Mouse (Mus musculus): ENCODE data around the gene Ceacam16.
A peak's percentile ranks its signal among the peaks of the same experiment; 100 is the strongest.

Ceacam16 gene

DNA sequence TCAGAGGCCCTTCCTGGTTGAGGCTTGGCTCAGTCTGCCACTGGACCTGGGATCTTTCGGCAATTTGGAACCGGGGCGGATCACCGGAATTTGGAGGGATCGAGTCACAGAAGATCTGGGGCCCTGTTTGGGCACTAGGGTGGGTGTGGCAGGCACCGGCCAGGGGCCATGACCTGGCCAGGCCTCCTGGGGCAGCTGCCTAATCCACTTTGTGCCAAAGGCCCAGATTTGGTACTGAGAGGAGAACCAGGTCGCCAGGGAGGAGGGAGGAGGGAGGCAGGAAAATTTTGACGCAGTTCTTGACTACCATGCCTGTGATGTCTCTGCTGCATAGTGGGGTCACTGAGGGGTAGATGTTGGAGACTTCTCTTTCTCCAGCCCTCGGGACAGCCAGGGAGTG, at the start of gene Ceacam16:
Ceacam16 (minus strand) TSS at position 101 of the 400 bp plus-strand sequence.
- DNase-seq (ENCODE audit: low read depth), result no peak

DNA sequence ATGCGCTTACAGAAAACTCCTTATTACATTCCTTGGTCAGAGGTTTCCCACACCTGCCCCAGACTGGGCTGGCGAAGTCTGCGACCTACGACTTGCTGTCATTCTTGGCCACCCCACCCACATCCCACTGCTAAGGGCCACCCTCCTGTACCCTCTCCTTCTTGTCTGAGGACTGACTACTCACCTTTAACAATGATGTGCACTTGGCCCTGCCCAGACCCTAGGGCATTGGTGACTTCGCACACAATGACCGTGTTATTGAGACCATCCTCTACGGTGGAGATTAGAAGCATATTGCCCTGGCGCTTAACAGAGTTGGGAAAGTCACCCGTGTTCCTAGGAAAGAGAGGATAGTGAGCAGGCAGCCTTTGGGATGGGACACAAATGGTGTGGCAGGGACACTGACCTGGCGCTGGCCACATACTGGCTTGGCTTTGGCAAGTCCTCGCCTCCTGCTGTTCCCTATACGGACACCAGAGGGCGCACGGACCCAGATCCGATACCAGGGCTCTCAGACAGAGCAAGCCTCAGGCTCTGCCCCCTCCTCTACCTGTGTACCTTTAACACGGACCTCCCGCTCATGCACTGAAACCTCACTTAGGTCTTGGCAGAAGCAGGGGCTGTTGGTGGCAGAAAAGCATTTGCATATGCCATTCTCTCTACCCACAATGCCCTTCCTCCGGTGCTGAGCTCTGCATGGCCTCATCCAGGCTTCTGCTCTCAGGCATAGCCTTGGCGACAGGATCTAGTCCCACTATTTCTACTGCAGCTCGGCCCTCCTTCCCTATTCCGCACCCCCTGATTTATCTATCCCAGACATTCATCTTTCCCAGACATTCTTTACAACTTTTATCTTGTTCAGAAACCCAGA, 49.6 kb upstream of the Ceacam16 start:
- DNase-seq (ENCODE audit: low read depth), result peak; percentile 61

DNA sequence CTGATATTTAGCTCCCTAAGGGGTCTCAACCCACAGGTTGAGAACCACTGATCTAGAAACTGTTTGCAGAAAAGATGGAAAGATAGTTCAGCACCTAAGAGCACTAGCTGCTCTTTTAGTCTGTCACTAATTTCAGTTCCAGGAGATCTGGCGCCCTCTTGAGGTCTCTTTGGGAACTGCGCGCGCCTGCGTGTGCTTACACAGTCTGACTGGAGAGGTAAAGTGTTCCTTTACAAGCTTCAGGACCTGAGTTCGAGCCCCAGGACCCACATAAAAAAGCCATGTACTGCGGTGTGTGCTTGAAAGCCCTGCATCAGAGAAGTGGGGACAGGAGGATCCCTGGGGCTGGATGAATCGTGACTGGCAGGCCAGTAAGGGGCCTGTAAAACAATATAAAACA, 28.8 kb upstream of the Ceacam16 start:
- peak; percentile 52 for DNase-seq (ENCODE audit: low read depth)

DNA sequence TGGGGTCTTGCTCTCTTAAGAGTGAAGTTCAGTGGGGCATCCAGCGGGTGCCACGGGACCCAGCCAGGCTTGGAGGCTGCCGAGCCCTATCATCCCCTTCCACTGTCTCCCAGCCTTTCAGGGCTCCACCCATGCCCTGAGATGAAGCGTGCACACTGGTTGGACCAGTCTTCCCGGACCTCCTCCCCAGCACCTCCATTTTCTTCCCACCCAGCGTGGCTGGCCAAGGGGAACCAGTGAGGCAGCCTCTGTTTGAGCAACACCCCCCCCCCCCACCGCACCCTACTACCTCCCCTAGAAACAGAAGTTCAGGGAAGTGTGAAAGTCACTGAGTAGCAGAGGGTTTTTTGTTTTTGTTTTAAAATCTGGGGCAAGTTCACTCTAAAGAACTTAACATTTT, 26.8 kb upstream of the Ceacam16 start, which contains the start of gene Ceacam19:
Ceacam19 (minus strand) TSS at position 117 of the 400 bp plus-strand sequence.
- no peak for DNase-seq (ENCODE audit: low read depth)

DNA sequence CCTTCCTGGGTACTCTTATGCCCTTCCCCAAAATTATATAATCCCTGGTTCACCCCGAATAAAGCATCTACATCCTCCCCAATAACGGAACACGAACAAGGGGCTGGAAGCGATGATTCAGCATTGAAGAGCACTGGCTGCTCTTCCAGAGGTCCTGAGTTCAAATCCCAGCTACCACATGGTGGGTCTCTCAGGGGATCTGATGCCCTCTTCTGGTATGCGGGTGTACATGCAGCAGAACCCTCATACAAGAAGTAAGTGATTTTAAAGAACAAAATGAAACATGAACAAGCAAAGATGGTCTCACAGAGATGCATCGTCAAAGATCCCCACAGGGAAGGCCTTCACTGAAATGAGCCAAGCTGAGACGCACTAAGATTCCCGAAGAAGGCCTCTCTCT, 19.7 kb upstream of the Ceacam16 start:
- DNase-seq (ENCODE audit: low read depth), result no peak

DNA sequence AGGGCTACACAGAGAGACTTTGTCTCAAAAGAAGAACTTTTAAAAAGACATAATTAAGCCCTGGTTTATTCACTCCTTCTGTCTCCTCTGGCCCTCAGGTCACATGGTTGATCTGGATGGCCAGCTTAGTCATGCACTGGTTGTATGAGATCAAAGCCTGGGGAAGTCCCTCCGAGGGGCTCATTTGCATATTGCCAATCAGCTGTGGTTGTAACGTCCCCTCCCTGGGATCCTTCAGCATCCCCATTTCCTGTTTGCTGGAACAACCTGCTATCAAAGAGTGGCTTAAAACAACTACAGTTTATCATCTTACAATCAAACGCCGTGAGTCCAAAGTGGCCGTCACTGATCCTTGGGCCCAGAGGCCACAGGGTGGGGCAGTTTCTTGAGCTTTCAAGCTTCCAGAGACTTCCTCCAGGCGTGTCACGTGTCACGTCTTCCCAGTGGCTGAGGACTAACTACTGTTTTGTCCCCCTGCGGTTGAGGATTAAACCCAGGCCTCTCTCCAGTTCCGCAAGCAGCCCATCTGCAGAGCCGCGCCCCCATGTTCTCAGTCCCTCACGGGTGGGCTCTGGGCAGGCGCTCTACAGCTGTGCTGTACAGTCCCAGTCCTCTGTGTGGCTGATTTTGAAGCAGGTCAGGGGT, 15.8 kb upstream of the Ceacam16 start:
- DNase-seq (ENCODE audit: low read depth), result no peak

DNA sequence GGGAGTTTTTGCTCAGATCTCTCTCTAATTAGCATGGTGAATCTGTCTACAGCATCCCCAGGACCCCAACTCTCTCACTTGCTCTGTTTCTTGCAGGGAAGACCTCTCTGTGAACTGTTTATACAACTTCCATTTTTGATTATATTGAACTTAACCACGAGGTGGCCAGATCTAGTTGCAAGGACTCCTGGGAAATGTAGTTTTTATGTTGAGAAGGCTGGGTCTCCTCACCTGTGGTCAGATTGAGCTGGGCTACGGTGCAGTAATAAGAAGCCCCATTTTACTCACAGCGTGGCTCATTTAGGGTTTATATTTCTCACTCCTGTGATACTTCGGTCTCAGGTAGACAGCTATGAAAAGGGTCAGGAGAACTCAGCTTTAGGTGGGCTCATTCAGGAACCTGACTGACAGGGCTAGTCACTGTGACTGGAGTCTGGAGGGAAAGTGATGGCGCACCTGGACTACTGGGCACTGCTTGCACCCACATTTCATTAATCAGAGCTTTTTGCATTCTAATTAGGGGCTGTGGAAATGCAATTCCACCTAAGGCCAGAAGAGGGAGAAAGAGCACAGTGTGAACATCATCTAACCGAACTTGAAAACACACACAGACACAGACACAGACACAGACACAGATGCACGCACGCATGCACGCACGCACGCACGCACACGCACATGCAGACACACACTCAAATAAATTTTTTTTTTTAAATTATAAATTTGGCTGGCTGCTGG, 15.0 kb upstream of the Ceacam16 start:
- DNase-seq (ENCODE audit: low read depth), result no peak

DNA sequence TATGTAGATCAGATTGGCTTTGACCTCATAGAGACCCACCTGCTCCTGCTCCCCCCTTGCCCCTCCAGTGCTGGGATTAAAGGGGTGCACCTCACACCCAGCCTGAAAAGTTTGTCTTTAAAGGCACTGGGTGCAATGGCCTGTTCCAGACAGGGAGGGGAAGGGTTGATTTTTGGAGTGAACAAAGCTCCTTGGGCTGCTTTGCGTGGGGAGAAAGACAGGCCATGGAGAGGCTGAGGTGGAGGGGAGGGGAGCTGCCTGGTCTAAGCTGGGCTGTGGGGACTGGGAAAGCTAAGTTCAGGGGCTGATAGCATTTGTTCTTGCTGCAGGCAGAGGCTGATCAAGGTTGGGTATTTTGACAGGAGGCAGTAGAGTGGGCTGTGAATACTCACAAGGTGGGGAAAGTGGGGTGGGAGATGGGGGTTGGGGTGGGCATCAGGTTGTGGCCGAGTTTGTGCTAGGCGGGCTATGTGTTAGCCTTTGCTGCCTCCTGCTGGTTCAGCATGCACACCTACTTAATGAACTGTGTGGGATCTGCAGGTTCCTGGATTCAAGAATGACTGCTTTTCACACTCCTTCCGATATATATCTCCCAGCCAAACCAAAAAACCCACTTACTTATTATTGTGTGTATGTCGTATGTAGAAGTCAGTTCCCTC, 11.0 kb upstream of the Ceacam16 start:
- no peak for DNase-seq (ENCODE audit: low read depth)

DNA sequence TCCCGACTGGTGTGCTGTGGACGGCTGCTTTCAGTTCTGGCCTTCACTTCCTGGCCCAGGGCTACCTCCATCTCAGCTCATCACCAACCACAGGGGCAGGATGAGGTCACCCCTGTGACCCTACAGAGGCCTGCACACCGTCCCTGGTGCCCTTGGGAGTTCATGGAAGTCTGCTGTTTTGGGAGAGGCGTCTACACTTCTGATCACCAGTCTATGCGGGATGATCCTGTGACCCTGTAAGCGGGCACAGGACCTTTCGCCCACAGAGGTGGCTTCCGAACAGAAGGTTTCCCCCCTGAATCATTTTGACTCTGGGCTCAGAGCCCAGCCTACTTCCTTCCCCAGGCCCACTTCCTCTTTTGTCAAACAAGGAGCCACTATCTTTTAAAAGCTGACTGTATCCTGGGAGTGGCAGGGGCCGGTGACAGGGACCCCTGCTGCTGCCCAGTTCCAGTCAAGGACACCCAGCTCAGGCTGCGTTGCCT, 10.1 kb upstream of the Ceacam16 start:
- no peak for DNase-seq (ENCODE audit: low read depth)

DNA sequence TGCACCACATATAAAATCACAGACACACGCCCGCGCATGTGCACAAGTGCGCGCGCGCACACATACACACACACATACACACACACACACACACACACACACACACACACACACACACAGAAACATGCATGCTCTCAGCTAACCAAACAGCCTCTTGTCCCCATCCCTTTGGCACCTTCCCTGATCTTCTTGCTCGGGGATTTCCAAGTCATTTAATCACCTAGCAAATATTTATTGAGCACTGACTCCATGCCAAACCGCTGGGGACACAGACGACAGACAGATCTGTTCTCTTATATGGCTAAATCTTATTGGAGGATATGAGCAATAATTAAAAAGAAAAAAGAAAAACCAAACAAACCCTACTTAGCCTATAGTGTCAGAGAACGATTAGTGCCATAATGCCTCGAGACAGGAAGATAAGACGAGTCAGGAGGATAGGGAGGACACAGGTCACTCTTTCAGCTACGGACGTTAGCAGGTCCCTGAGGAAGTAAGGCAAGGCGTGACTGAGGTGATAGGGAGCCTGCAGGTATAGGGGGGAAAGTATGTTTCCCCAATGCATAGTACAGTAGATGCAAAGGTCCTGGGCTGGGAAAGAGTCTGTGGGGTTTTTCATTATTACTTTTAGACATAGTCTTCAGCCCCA, 6.8 kb upstream of the Ceacam16 start:
- no peak for DNase-seq (ENCODE audit: low read depth)

DNA sequence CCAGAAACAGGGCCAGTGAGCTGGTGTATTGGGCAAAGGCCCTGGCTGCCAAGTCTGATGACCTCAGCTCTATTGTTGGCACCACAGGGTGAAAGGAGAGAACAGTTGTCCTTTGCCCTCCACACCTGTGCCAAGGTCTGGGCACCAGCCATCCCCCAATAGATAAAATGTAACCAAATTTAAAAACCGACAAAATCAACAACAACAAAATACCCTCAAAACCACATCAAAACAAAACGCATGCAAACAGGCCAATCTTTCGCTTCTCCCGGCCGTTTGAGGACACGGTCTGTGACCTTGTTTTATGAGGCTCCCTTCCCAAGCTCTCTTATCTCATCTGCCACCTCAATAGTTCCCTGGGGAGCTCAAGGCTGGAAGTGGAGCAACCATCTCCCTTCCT, 5.4 kb upstream of the Ceacam16 start:
- no peak for DNase-seq (ENCODE audit: low read depth)

DNA sequence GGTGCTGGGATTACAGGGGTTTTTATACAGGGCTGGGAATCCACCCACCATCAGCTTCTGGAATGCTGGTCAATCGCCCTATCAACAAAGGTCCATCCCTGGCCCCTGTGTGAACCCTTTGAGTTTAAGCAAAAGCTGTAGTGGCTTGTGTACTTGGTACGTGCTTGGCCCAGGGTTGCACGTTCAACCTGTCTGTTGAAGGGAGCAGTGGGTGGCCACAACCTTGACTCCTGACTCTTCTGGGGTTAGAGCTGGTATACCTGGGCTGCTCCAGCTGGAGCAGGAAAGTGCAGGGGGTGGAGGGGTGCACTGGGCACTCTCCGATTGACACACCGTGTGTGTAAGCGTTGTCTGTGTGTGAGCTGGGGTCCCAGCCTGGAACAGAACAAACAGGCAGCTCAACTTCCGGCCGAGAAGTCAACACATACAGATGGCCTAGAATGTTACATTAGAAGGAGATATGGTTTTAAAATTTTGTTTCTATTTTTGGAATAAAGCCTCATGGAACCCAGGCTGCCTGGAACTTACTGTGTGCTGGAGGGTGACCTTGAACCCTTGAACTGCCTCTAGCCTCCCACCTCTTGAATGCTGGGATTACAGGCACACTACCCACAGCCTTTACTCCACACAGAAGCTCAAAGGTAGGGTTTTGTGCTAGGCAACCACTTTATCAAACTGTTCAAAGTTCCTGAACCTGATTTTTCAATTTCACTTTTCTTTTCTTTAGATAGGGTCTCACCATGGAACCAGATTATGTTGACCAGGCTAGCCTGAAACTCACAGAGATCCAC, 4.3 kb upstream of the Ceacam16 start:
- no peak for DNase-seq (ENCODE audit: low read depth)

DNA sequence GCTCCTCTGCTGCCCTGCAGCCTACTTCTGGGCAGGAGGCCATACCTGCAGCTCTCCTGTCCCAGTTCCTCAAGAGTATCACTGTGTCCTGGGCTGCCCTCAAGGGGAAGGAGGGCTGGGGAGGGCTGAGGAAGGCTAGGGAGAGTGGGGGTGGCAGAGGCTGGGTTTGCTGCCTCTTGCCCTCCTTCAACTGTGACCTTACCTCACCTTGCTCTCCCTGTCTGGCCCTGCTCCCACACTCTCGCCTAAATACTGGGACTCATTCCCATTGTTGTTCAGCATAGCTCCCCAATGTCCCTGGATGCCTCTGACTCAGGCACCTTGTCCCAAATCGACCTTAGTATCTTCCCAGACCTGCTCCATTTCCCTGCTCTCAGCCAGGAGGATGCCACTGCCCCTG, 3.1 kb upstream of the Ceacam16 start:
- no peak for DNase-seq (ENCODE audit: low read depth)

DNA sequence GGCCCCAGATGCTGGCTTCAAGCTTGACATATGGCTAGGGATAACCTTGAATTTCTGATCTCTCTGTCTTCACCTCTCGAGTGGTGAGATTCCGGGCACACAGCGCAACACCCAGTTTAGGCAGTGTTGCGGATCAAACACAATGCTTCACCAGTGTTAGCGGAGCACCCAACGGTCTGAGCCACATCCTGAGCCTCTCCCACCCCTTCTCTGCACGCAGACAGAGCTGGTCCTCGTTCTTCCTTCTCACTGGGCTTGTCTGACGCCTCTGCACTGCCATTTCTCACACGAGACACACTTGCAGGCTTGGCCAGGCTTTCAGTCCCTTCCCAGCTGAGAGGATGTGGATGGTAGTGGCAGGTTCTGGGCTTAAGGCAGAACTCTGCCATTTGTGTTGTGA, 1.4 kb downstream of the Ceacam16 start:
- no peak for DNase-seq (ENCODE audit: low read depth)

DNA sequence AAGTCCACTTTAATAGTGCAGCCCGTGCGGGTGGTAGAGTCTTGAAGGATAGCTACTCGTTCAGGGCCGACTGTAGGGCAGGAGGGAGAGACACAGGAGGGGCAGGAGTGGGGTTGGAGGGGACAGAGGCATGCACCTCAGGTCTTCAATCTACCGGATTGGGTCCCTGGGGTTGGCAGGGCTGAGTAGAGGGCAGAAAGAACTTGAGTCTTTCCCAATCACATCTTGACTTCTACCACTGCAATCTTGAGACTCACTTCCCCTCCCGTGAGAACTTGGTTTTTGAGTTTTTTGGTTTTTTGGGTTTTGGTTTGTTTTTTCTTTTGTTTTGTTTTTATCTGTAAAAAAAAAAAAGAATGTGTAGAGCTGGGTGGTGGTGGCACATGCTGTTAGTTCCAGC, 4.8 kb downstream of the Ceacam16 start:
- DNase-seq (ENCODE audit: low read depth), result no peak

DNA sequence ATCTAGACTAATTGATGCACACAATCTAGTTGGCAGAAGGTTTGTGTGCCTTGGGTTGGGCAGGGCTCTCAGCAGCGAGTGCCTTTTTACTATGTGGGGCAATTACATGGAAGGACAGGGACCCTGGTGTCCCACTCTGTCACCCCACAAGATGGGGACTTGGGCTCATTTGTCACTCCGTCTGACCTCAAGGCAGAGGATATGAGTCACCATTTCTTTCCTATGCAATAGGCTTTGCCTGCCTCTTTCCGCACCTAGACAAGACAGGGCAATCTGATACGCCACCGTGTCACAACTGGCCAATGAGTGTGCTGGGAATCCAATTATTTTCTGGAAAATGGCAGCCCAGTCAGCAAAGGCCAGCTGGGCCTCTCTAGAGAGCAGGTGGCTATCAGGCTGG, 5.4 kb downstream of the Ceacam16 start:
- DNase-seq (ENCODE audit: low read depth), result no peak

DNA sequence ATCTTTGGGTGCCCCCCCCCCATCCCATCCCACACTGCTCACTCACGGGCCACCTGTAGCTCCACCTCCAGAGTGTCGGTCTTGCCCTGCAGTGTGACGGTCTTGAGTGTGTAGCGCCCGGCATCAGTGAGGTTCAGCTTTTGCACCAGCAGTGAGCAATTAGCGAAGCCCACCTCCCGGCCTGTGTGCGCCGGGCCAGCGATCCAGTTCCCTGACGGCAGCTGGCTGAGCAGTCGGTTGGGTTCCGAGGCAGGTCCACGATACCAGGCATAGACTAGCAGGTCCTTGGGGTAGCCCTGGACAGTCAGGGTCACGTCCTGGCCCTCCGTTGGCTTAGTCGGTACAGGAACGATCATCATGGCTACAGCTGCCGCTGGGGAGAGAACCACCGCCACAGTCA, 7.6 kb downstream of the Ceacam16 start:
- no peak for DNase-seq (ENCODE audit: low read depth)

DNA sequence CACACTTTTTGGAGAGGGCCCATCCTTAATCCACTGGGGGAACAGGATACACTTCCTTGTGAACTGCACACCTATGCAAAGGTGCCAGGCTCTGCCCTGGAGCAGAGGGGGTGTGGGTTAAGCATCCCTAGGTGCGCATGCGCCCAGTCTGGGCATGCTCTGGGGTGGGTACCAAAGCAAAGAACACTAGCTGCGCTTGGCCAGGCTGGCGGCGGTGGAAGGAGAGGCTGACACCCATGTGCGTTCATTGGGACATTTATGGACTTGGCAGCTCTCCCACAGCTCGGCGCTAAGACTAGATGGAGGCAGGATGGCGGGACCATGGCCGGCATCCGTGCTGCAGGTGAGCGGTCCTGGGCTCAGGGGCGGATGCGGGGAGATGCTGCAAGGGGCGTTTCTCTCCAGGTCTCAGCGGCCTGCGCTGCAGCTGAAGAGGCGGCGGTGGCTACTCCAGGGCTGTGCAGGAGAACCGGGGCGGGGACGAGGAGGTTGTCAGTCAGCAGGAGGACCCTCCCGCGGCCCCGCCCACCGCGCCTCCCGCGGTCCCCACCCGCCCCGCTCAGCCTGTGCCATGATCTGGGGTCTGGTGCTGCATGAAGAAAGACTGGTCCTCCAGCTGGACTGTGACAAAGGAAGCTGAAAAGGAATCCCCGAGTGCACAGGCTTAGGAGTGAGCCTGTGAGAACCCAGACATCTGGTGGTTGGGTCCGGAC, 9.1 kb downstream of the Ceacam16 start, which contains the start of gene Gm19345:
Gm19345 (plus strand) TSS at position 146 of the 713 bp plus-strand sequence.
- DNase-seq (ENCODE audit: low read depth), result no peak

DNA sequence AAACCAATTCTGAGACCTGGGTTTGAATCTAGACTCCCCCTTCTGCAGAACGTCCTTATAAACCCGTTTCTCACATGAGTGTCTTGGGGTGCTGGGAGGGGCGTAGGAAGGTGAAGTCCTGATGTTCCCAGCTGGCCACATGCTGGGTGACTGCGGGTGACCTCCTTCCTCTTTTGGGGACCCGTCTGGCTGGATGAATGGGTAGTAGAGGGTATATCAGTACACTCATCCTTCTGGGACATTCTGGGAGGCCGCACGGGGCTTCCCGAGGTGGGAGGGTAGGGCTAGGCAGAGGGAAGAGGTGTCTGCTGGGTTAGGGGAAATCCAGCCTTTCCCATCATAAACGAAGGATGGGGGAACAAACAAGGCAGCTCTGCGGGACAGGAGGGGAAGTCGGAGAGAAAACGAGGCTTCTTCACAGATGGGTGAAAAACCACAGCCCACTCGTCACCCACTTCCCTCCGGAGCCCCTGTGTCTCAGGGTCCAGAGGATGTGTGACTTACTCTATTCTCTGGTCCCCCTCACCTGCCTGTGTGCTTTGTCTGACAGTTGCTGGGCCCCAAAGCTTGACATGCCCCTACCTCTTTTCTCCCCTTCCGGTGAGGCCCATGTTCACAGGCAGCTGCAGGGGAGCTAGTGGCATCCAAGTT, 16.5 kb downstream of the Ceacam16 start:
- no peak for DNase-seq (ENCODE audit: low read depth)

Measured in c-Kit-positive CD71-negative TER-119-negative erythroid progenitor cells, embryonic 14.5 days (primary cell).